Mouse (Mus musculus): Measurements from ENCODE around the gene Pard6b.

DNA sequence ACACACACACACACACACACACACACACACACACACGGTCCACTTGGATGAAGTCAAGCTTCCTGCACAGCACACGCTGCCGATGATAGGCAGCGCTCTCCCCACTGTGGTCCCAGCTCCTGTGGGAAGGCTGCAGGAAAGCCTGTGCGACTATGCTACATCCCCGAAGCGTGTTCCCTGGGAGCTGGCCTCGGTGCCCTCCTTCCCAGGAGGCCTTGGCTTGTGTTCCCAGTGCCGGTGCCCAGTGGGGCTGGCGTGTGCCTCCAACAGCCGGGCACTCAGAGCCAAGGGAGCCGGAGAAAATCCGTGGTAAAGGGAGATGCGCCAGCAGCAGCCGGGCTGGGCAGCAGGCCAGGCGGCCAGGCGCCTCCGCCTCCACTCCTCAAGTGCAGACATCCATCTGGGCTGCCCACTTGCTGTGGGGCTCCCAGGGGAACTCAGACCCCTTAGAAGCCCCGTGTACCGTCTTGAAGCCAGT lies 25.9 kb downstream of the Pard6b start:
- TF ChIP-seq POLR2A (IDR thresholded peaks at IDR 0.05; ENCODE audit: low read depth, low read length), result no peak
- no peak for TF ChIP-seq MEF2A (IDR thresholded peaks at IDR 0.05; ENCODE audit: borderline replicate concordance, low read depth, low read length)
- TF ChIP-seq EP300 (IDR thresholded peaks at IDR 0.05; ENCODE audit: low read length), result no peak
- no peak for TF ChIP-seq CTCF (conservative IDR thresholded peaks at IDR 0.05 in 1 of 2, IDR thresholded peaks at IDR 0.05 in 1 of 2; ENCODE audit: low read depth in 2 of 2, low read length in 2 of 2)
- no peak for TF ChIP-seq SMC3 (IDR thresholded peaks at IDR 0.05; ENCODE audit: low read depth, low read length)
- TF ChIP-seq MAX (IDR thresholded peaks at IDR 0.05; ENCODE audit: low read length), result no peak
- TF ChIP-seq TCF12 (IDR thresholded peaks at IDR 0.05; ENCODE audit: low read depth, low read length), result no peak
- no peak for TF ChIP-seq HCFC1 (IDR thresholded peaks at IDR 0.05; ENCODE audit: low read depth, low read length)

All from CH12.LX (cell line).